Mouse (Mus musculus) stomach, embryonic 15.5 days (tissue): ENCODE measurements at regions not wholly inside any gene's neighbourhood (a gene's known extent, or its start where the extent isn't known, plus 50 kb on each side); places are given as distances from the start of the nearest gene placed in this dataset.

Experiments
- ATAC-seq: fragments of 200-750 bp; cut with Nextera tagmentation; 2 replicates; pipeline ENCODE4 v1.8.0; 2017; ENCODE audit warnings: low read depth, moderate number of reproducible peaks, moderate TSS enrichment; ENCODE audit not compliant: insufficient read depth, low FRiP score
- H3K27ac ChIP-seq: fragments of 300-500 bp; sonication (generic); 2 replicates; pipeline ENCODE4 v1.5.1; 2015; ENCODE audit warnings: mild to moderate bottlenecking, inconsistent platforms
- H3K27me3 ChIP-seq: fragments of 300-500 bp; sonication (generic); replicated peaks from 2 replicates; pipeline ENCODE4 v1.6.1; 2015; ENCODE audit warnings: inconsistent platforms
- H3K36me3 ChIP-seq: fragments of 300-500 bp; sonication (generic); 2 replicates; pipeline ENCODE4 v1.6.1; 2015; ENCODE audit warnings: inconsistent platforms
- H3K4me1 ChIP-seq: fragments of 300-500 bp; sonication (generic); 2 replicates; pipeline ENCODE4 v1.6.1; 2015; ENCODE audit warnings: inconsistent platforms
- H3K4me2 ChIP-seq: fragments of 300-500 bp; sonication (generic); 2 replicates; pipeline ENCODE4 v1.6.1; 2015; ENCODE audit warnings: mild to moderate bottlenecking, inconsistent platforms
- H3K4me3 ChIP-seq: fragments of 300-500 bp; sonication (generic); replicated peaks from 2 replicates; pipeline ENCODE4 v1.5.1; 2015; ENCODE audit warnings: inconsistent platforms
- H3K9ac ChIP-seq: fragments of 300-500 bp; sonication (generic); 2 replicates; pipeline ENCODE4 v1.6.1; 2015; ENCODE audit warnings: inconsistent platforms
- H3K9me3 ChIP-seq: fragments of 300-500 bp; sonication (generic); 2 replicates; pipeline ENCODE4 v1.6.1; 2016; ENCODE audit warnings: inconsistent platforms
- WGBS: fragments of 180-500 bp; shearing (Covaris S2); methylation state at CpG from one replicate; pipeline ENCODE4 v1.1.7; 2015; 5-methylcytosine and 5-hydroxymethylcytosine counted together

- Histone ChIP-seq H3K4me2 (no peak overlapping the region), H3K36me3 (no peaks in the 10 kb centered on the region), H3K9ac (no peak overlapping the region), H3K4me1 (no peaks in the 10 kb centered on the region), H3K27ac (no peak overlapping the region), H3K4me3 (no peak overlapping the region), H3K9me3 (no peaks in the 10 kb centered on the region), H3K27me3 (no peaks in the 10 kb centered on the region)
- ATAC-seq, result no peak
- WGBS, result 69% methylated on average over 2 of the region's 2 CpGs
These were observed 102.4 kb downstream of the Qpct start for GRCm38 (mm10) chr17:79154138-79154537.

- Histone ChIP-seq H3K36me3 (no peaks in the 10 kb centered on the region), H3K4me3 (no peak overlapping the region), H3K9me3 (no peaks in the 10 kb centered on the region), H3K27ac (no peak overlapping the region), H3K27me3 (no peaks in the 10 kb centered on the region), H3K9ac (no peak overlapping the region), H3K4me1 (no peaks in the 10 kb centered on the region), H3K4me2 (no peak overlapping the region)
- 67% methylated on average over 3 of the region's 3 CpGs for WGBS
- ATAC-seq, result no peak
These were observed 101.1 kb downstream of the Qpct start for GRCm38 (mm10) chr17:79152823-79153222.

GRCm38 (mm10) chr17:79147883-79148282 is 96.2 kb downstream of the Qpct start:
- no peak overlapping the region for H3K27ac ChIP-seq
- no peak overlapping the region for H3K4me2 ChIP-seq
- H3K36me3 ChIP-seq, result no peaks in the 10 kb centered on the region
- no peak overlapping the region for H3K4me3 ChIP-seq
- no peaks in the 10 kb centered on the region for H3K4me1 ChIP-seq
- no peak for ATAC-seq
- 70% methylated on average over 3 of the region's 3 CpGs for WGBS
- H3K27me3 ChIP-seq, result no peaks in the 10 kb centered on the region
- no peak overlapping the region for H3K9ac ChIP-seq
- H3K9me3 ChIP-seq, result no peaks in the 10 kb centered on the region

GRCm38 (mm10) chr17:79144913-79145625 is 93.4 kb downstream of the Qpct start:
- no peaks in the 10 kb centered on the region for H3K4me1 ChIP-seq
- H3K27me3 ChIP-seq, result no peaks in the 10 kb centered on the region
- ATAC-seq, result no peak
- no peak overlapping the region for H3K27ac ChIP-seq
- WGBS, result 55% methylated on average over 2 of the region's 2 CpGs
- H3K4me3 ChIP-seq, result no peak overlapping the region
- H3K4me2 ChIP-seq, result no peak overlapping the region
- no peaks in the 10 kb centered on the region for H3K9me3 ChIP-seq
- no peak overlapping the region for H3K9ac ChIP-seq
- no peaks in the 10 kb centered on the region for H3K36me3 ChIP-seq

DNA sequence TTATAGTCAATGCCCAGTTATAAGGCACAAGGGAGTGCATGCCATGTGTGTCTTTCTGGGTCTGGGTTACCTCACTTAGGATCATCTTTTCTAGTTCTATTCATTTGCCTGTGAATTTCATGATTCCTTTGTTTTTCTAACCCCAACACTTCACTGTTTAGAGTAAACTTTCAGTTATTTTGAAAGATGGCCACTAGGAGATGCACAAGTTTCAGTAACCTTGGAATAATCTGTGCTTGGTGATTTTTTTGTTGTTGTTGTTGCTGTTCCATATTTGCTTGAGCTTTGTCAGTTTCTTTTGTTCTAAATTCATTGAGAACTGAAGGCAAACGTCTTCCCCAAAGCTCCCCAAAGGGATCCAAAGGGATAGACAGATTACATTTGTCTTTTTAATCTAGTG is 91.3 kb downstream of the Qpct start:
- no peaks in the 10 kb centered on the region for H3K4me1 ChIP-seq
- WGBS, result 30% methylated on average over 1 of the region's 1 CpGs
- no peaks in the 10 kb centered on the region for H3K27me3 ChIP-seq
- no peak overlapping the region for H3K9ac ChIP-seq
- ATAC-seq, result no peak
- H3K36me3 ChIP-seq, result no peaks in the 10 kb centered on the region
- no peak overlapping the region for H3K4me3 ChIP-seq
- H3K9me3 ChIP-seq, result no peaks in the 10 kb centered on the region
- H3K4me2 ChIP-seq, result no peak overlapping the region
- H3K27ac ChIP-seq, result no peak overlapping the region
